Mouse (Mus musculus) heart, adult 2 months (tissue): ENCODE measurements around the gene Tgfbr3. TPM values are rescaled to one million over a fixed set of nuclear protein-coding genes. Genes with fewer than 3 reads are reported as not detected.

Source experiments
- DNase-seq, 2 experiments: peaks; one replicate each; pipeline ENCODE4 v3.0.0; 2021
- H3K27ac ChIP-seq: fragments of 200-600 bp; 2 replicates; pipeline ENCODE4 v1.8.1; 2022
- H3K27me3 ChIP-seq: fragments of 200-500 bp; 2 replicates; pipeline ENCODE4 v1.6.1; 2012; ENCODE audit warnings: mild to moderate bottlenecking, low read length, inconsistent platforms, mixed read lengths; ENCODE audit not compliant: control insufficient read depth, insufficient read depth
- H3K36me3 ChIP-seq: fragments of 200-500 bp; 2 replicates; pipeline ENCODE4 v1.6.1; 2012; ENCODE audit warnings: low read length, inconsistent platforms; ENCODE audit not compliant: control insufficient read depth, insufficient read depth
- H3K4me1 ChIP-seq: fragments of 200-500 bp; 2 replicates; pipeline ENCODE4 v1.6.1; 2011; ENCODE audit warnings: low read length; ENCODE audit not compliant: control insufficient read depth, insufficient read depth
- H3K4me3 ChIP-seq: fragments of 200-600 bp; 2 replicates; pipeline ENCODE4 v1.8.1; 2022
- H3K79me2 ChIP-seq: fragments of 200-500 bp; replicated peaks from 2 replicates; pipeline ENCODE4 v1.6.1; 2012; ENCODE audit warnings: mild to moderate bottlenecking, inconsistent platforms, low read length, moderate library complexity, mixed read lengths; ENCODE audit not compliant: control insufficient read depth, insufficient read depth
- H3K9ac ChIP-seq: fragments of 200-500 bp; 2 replicates; pipeline ENCODE4 v1.6.1; 2012; ENCODE audit warnings: low read depth, mild to moderate bottlenecking, control low read depth, inconsistent platforms, low read length, mixed read lengths
- CTCF ChIP-seq: fragments of 200-600 bp; IDR thresholded peaks from 2 replicates; pipeline ENCODE4 v1.8.1; 2022; ENCODE audit warnings: antibody characterized with exemption, mild to moderate bottlenecking, moderate library complexity
- EP300 ChIP-seq: fragments of 200-500 bp; IDR thresholded peaks from 2 replicates; pipeline ENCODE4 v1.6.1; 2011; ENCODE audit warnings: low read depth, low read length, control low read depth; ENCODE audit not compliant: insufficient read depth
- POLR2A ChIP-seq: fragments of 200-500 bp; IDR thresholded peaks from 2 replicates; pipeline ENCODE4 v1.6.1; 2011; ENCODE audit warnings: mild to moderate bottlenecking, low read depth, low read length, control low read depth; ENCODE audit not compliant: insufficient read depth
- WGBS: fragments of 180-500 bp; shearing (Covaris S2); methylation state at CpG from one replicate; pipeline ENCODE4 v1.1.7; 2018; 5-methylcytosine and 5-hydroxymethylcytosine counted together
- intact Hi-C: fragments of 180-260 bp; cut with DNase I; formaldehyde crosslinking; loops from one replicate; pipeline ENCODE4 v1.15.1; 2025
- polyA plus RNA-seq: library from polyadenylated mRNA; depleted of rRNA; stranded (reverse); fragments of >200 nt; gene quantifications from 2 replicates; pipeline ENCODE4 v1.2.3, GENCODE M21; 2012
- total RNA-seq, 2 experiments: library from RNA; stranded (reverse); gene quantifications; 2 replicates each; pipeline ENCODE4 v1.2.3; 2021

Gene Tgfbr3
- total and polyA plus RNA-seq, 3 experiments: 27.2 to 47.6 (median 41.2) TPM

GRCm38 (mm10) chr5:107263836-107264235, 25.6 kb downstream of the Tgfbr3 start:
- Histone ChIP-seq H3K4me1 (peaks cover 19% of the 10 kb centered on the region), H3K27me3 (no peaks in the 10 kb centered on the region), H3K36me3 (peaks cover 10% of the 10 kb centered on the region), H3K79me2 (peaks cover 3% of the 10 kb centered on the region; the same call in 1 of the 2 replicates), H3K4me3 (no peak overlapping the region), H3K27ac (no peak overlapping the region), H3K9ac (no peak overlapping the region)
- intact Hi-C loops: no loop called here
- 91% methylated on average over 3 of the region's 3 CpGs for WGBS
- TF ChIP-seq EP300 (no peak), POLR2A (no peak), CTCF (peak; percentile 43)
- DNase-seq: no peak

GRCm38 (mm10) chr5:107261930-107262329, 27.5 kb downstream of the Tgfbr3 start:
- WGBS: 62% methylated on average over 6 of the region's 6 CpGs
- H3K4me1 ChIP-seq: peaks cover 13% of the 10 kb centered on the region
- peaks cover 5% of the 10 kb centered on the region for H3K36me3 ChIP-seq
- no peak overlapping the region for H3K4me3 ChIP-seq
- H3K79me2 ChIP-seq: peaks cover under 1% of the 10 kb centered on the region; the same call in 1 of the 2 replicates
- H3K9ac ChIP-seq: no peak overlapping the region
- TF ChIP-seq POLR2A: no peak
- H3K27ac ChIP-seq: peak overlapping the region; percentile 62
- H3K27me3 ChIP-seq: no peaks in the 10 kb centered on the region
- intact Hi-C loops: no loop called here
- DNase-seq: no peak

- intact Hi-C loops: no loop called here
- Histone ChIP-seq H3K4me1 (peaks cover 9% of the 10 kb centered on the region), H3K27ac (peak overlapping the region; percentile 62), H3K36me3 (no peaks in the 10 kb centered on the region; the same call in none of the 2 replicates), H3K27me3 (no peaks in the 10 kb centered on the region), H3K9ac (no peak overlapping the region), H3K79me2 (no peaks in the 10 kb centered on the region), H3K4me3 (no peak overlapping the region)
- DNase-seq: peak; percentile 54 to 72
- no peak for TF ChIP-seq POLR2A
- TF ChIP-seq CTCF: peak; percentile 24; the same call in 1 of the 2 replicates
- WGBS: 42% methylated on average over 10 of the region's 10 CpGs
These were observed 28.5 kb downstream of the Tgfbr3 start for GRCm38 (mm10) chr5:107260708-107261495.

GRCm38 (mm10) chr5:107259487-107260040, 29.9 kb downstream of the Tgfbr3 start:
- Histone ChIP-seq H3K4me3 (no peak overlapping the region), H3K4me1 (peaks cover 9% of the 10 kb centered on the region), H3K27ac (no peak overlapping the region; the same call in 1 of the 2 replicates), H3K36me3 (no peaks in the 10 kb centered on the region; the same call in none of the 2 replicates), H3K27me3 (no peaks in the 10 kb centered on the region), H3K79me2 (no peaks in the 10 kb centered on the region), H3K9ac (no peak overlapping the region)
- DNase-seq: no peak
- intact Hi-C loops: no loop called here
- WGBS: 63% methylated on average over 4 of the region's 4 CpGs
- TF ChIP-seq EP300 (no peak), CTCF (no peak), POLR2A (no peak)

DNA sequence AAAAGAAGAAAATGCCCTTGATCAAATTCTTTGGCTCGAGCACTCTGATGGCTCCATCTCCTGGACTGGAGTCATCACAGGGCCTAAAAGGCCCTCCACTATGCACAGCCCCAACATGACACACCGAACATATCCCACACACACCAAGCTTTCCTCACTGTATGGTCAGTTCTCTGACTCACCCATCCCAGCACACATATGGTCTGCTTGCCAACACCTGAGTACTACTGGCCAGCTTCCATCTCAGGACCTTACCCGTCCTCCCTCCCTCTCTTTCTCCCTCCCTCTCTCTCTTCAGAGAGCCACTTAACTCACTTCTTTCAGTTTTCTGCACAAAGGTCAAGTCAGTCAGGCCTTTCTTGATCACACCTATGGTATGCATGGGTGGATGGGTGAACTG, 36.0 kb downstream of the Tgfbr3 start:
- H3K27me3 ChIP-seq: no peaks in the 10 kb centered on the region
- no peak overlapping the region for H3K9ac ChIP-seq
- no peak for TF ChIP-seq EP300
- no peak for TF ChIP-seq POLR2A
- TF ChIP-seq CTCF: no peak
- 77% methylated on average over 3 of the region's 3 CpGs for WGBS
- peaks cover 7% of the 10 kb centered on the region; the same call in 1 of the 2 replicates for H3K4me1 ChIP-seq
- H3K4me3 ChIP-seq: no peak overlapping the region
- peaks cover 7% of the 10 kb centered on the region for H3K36me3 ChIP-seq
- intact Hi-C loops: no loop called here
- peaks cover 5% of the 10 kb centered on the region for H3K79me2 ChIP-seq
- DNase-seq: no peak
- no peak overlapping the region for H3K27ac ChIP-seq

GRCm38 (mm10) chr5:107252435-107252834, 37.0 kb downstream of the Tgfbr3 start:
- Histone ChIP-seq H3K36me3 (peaks cover 7% of the 10 kb centered on the region), H3K9ac (no peak overlapping the region), H3K4me3 (no peak overlapping the region), H3K27ac (peak overlapping the region; percentile 29; the same call in 1 of the 2 replicates), H3K79me2 (peaks cover 6% of the 10 kb centered on the region), H3K4me1 (peaks cover 7% of the 10 kb centered on the region; the same call in 1 of the 2 replicates), H3K27me3 (no peaks in the 10 kb centered on the region)
- no peak for DNase-seq
- TF ChIP-seq CTCF: no peak
- TF ChIP-seq EP300: no peak
- TF ChIP-seq POLR2A: no peak
- intact Hi-C loops: no loop called here
- WGBS: 50% methylated on average over 1 of the region's 1 CpGs
